Mouse (Mus musculus) erythroblast, embryonic 14.5 days (primary cell): ENCODE results near the gene Rabggta.

Experiments used
- GATA1 ChIP-seq: IDR thresholded peaks from 2 replicates; pipeline ENCODE4 v1.6.1; 2012; ENCODE audit warnings: low read length, inconsistent platforms, mixed read lengths
- TAL1 ChIP-seq: IDR thresholded peaks from 3 replicates; pipeline ENCODE4 v1.6.1; 2012; ENCODE audit warnings: low read length, inconsistent platforms, mixed read lengths

- TF ChIP-seq TAL1 (no peak), GATA1 (no peak)
Measured at GRCm38 (mm10) chr14:55701131-55701530, 20.9 kb downstream of the Rabggta start.
